ENCODE assay signal across 8 mouse cellular contexts in the genomic region with DNA sequence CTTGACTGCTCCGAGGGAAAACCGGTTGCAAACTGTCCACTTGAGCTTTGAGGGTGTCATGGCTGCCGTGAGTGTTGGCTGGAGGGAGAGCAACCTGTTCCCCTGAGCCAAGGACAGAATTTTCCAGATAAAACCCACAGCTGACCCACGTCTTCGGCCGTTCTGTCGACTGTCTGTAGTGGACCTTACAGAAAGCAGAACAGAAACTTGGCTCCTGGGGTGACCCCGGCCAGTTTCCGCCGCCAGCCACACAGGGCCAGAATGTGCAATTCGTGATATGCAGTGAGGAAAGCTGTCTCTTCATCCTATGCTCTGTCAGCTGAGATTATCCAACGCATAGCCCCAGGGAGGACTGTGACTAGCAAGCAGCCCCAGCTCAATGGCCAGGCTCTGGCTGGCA.
DNase-seq lines count a peak whose midpoint lies in the region; ATAC-seq lines count a peak whose summit lies in the region.

No protein-coding gene starts in this region.

- H3K27ac ChIP-seq in embryonic facial prominence, embryonic 10.5 days (replicated peaks) = peak overlapping the region; percentile 74

- no peaks in the 10 kb centered on the region; the same call in 1 of the 2 replicates for H3K27me3 ChIP-seq in embryonic facial prominence, embryonic 10.5 days (replicated peaks; ENCODE audit: low read depth, poor library complexity, severe bottlenecking)

- WGBS in embryonic facial prominence, embryonic 10.5 days = 84% methylated on average over 12 of the region's 12 CpGs

- H3K4me3 ChIP-seq in embryonic facial prominence, embryonic 10.5 days = no peak overlapping the region

- ATAC-seq in megakaryocyte, adult 5-6 weeks (ENCODE audit: poor library complexity, severe bottlenecking) = peak; percentile 27

- H3K9me3 ChIP-seq in embryonic facial prominence, embryonic 10.5 days = no peaks in the 10 kb centered on the region

- H3K4me1 ChIP-seq in embryonic facial prominence, embryonic 10.5 days = peaks cover 46% of the 10 kb centered on the region

- intact Hi-C loops in heart, postnatal 36 days (cut with DNase I) = loop anchor here (1.0 to 5.0 kb wide), 6 partner anchors 25 to 337 kb away; no protein-coding TSS in a partner anchor

- peaks cover 23% of the 10 kb centered on the region for H3K36me3 ChIP-seq in embryonic facial prominence, embryonic 10.5 days (replicated peaks)

- DNase-seq in kidney, postnatal 10 days = peak; percentile 24
- DNase-seq in kidney, adult 8-10 months = no peak
- no peak for DNase-seq in embryonic facial prominence, embryonic 10.5 days (ENCODE audit: low spot score)
- peak; percentile 38 to 48 for DNase-seq in heart, postnatal 36 days
- no peak for DNase-seq in embryo, embryonic 9.5 days (ENCODE audit: extremely low spot score)
- DNase-seq in cerebellum, postnatal 4 days (ENCODE audit: low spot score in 2 of 2) = no peak
- no peak for DNase-seq in cerebellum, adult 9-11 months

Comparison
In these comparisons a context has a peak if more than half of its experiments do, and no peak if none do; other contexts are left out.
1. DNase-seq: peak in kidney, postnatal 10 days (single experiment) and heart, postnatal 36 days (2 of 2); none in kidney, adult 8-10 months (0 of 2), embryonic facial prominence, embryonic 10.5 days (single experiment), embryo, embryonic 9.5 days (single experiment), cerebellum, postnatal 4 days (0 of 2) and cerebellum, adult 9-11 months (single experiment).